Mouse (Mus musculus) adrenal gland, postnatal 36 days (tissue): ENCODE measurements around the gene Ttc30a2. TPM values are rescaled to one million over a fixed set of nuclear protein-coding genes. Genes with fewer than 3 reads are reported as not detected.

Source experiments
- DNase-seq, 2 experiments: peaks; one replicate each; pipeline ENCODE4 v3.0.0; 2021; ENCODE audit warnings: mixed read lengths in 1 of 2
- long read RNA-seq, 2 experiments: library from polyadenylated mRNA; stranded (forward); transcript quantifications; one replicate each; pipeline ENCODE4 v2.0.0; 2021; ENCODE audit warnings: borderline sequencing depth in 2 of 2
- total RNA-seq, 2 experiments: library from RNA; stranded (reverse); gene quantifications; 2 replicates each; pipeline ENCODE4 v1.2.3; 2021

The Ttc30a2 gene
- total RNA-seq, result under 1 TPM; 0.43 to 0.49 TPM
- long read RNA-seq, experiment 1, result 0 reads
- long read RNA-seq, experiment 2, result 0 reads

DNA sequence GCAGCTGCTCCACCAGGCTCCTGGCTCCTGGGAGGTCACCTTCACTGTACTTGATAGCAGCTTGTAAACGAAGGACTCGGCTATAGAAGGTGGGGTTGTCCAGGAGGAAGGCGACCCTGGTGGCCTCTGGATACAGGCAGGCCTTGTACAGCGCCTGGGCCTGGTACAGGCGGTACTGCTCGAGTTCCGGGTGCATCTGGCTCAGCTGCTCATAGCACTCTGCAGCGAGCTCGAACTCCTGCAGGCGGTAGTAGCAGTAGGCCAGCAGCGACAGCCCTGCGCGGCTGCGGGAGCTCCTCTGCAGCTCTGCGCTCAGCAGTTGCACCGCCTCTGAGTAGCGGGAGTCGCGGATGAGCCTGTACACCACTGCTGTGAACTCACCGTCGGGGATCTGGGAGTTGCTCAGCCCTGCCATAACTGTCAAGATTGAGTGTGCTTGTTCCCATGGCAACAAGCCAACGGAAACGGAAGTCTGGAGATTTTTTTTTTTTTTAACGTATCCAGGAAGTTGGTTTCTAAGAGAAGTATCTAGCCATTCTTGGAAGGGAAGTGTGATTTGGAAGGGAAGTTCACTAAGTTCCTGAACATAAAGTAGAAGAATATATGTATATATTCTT is at the start of gene Ttc30a2:
Gene Ttc30a2, minus strand, starts transcription at position 419 of the 617 bp plus-strand sequence.
- DNase-seq, result peak in 1 of 2 experiments; percentile 43

DNA sequence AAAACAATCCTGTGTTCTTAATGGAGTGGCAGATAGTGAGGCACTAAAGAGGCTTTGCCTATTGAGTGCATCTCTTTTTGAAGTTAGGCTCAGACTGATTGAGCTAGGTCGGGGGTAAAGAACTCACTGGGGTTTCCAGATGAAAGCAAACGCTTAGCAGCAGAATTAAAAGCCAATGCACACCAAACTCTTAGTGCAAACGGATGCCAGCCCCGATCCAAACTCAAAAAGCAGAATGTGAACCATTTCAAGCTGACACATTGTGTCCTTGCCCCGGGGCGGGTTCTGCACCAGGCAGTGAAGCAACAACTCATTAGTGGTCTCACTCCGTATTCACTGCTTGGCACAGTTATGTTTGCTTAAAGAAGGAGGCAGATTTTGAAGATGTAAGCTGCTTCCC is 38.9 kb upstream of the Ttc30a2 start:
- DNase-seq, result peak in 1 of 2 experiments; percentile 17

DNA sequence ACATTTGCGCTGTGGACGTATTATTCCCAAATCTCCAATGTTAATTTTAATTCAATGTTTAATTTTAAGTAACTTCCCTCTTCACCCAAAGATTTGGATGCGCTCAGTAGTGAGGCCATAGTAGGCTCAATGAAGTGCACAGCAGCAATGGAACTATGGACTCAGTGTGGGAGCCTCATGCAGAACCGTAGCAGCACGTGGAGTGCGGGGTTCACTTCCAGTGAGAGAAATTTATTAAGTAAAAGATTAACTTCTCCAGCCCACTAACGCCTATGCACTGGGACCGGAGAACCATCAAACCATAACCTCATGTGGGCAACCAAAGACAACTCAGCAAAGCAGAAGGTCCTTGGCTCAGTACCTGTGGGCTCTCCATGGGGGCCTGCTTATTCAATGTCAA is 38.2 kb upstream of the Ttc30a2 start:
- DNase-seq, result no peak

DNA sequence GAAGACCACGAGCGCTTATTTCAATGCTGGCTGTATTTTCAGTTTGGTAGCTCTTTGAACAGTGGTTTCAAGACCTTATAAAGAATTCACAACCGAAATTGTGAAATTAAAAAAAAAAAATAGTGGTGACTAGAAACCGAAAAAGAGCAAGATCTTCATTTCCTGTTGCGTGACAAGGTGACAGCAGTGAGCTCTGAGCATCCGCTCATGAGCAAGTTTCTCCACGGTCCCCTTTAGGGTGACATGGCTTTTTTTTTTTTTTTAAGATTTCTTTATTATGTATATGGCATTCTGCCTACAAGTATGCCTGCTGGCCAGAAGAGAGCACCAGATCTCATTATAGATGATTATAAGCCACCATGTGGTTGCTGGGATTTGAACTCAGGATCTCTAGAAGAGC is 37.5 kb upstream of the Ttc30a2 start:
- no peak for DNase-seq

DNA sequence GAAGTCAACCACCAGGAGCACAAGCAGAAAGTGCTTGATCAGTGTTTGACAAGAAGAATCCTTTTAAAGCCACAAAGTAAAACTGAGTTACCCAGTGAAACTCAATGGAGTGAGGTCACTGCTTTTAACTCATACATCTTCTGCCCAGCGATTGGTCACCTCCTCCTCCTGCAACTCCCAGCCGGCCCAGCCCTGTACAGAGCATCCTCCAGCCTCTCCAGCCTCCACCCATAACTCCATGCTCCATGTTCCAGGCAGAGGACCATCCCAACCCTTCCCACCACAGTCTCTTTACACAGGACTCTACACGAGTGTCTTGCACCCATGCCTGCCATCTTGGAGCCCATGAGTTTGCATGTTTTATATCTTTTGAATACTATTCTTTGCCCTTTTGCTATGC is 36.7 kb upstream of the Ttc30a2 start:
- no peak for DNase-seq

DNA sequence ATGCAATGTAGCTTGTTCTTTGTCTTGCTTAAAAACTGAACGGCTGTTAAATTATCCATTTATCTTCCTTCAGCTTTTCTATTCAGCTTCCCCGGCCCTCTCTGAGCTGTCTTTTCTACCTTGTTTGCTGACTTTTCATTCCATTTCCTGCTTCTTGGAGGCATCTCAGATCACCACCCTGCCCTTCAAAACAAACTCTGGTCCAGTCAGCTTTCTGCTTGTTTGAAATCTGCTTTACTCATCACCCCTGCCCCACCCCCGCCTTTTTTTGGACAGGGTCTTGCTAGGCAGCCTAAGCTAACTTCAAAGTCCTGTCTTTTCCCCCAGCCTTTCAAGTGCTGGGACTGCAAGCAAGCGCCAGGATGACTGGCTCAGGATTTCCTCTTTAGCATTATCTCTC is 28.2 kb upstream of the Ttc30a2 start:
- DNase-seq, result no peak

DNA sequence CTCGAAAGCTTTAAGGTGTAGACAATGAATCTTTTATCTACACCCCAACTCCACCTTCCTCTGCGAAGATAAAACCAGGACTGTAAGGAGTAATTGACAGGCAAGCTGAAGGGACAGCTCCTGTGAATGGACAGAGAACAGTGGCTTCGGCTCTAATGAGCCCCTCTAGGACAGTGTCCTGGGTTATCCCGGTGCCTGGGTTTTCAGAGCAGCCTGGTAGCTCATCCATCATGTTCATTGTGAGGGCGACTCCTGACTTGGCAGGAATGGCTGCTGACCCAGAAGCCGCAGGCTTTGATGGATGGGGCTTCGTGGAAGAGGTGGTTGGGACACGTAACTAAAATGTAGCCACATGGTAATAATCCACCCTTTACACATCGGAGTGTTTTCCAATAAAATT is 24.9 kb upstream of the Ttc30a2 start:
- DNase-seq, result no peak

DNA sequence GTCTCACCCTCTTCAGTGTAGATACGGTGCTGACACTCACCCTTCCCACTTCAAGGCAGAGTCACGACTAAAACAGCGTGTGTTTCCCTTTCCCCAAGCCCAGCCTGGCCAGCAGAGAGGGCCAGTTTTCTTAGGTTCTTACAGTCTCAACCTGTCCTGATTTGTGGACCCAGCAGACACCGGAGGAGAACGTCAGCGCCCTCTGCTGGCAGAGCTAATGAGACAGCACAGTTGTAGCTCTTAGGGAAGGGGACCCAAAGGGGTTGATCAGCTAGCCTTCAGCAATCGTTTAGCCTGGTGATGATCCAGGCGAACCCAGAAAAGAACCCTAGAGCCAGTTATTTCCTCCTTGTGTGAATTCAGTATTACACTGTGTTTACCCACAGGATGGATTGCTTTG is 23.4 kb upstream of the Ttc30a2 start:
- DNase-seq, result peak; percentile 83 to 88

DNA sequence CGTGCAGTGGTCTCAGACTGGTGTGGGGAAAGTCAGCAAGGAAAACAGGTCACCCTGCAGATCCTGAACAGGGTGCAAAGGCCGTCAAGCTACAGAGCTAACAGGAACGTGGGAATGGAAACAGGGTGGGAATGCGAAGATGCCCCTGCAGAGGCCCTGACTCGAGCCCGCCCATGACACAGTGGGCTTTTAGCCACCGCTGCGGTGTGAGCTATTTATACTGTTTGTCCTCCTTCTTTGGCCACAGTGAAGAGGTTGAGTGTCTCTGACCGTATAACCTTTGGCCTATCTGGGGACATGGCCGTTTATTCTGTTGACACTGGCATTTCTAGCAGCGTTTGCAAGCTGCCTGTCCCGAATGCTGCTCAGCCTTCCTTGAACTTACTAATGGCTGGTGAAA is 21.7 kb upstream of the Ttc30a2 start:
- peak in 1 of 2 experiments; percentile 18 for DNase-seq

DNA sequence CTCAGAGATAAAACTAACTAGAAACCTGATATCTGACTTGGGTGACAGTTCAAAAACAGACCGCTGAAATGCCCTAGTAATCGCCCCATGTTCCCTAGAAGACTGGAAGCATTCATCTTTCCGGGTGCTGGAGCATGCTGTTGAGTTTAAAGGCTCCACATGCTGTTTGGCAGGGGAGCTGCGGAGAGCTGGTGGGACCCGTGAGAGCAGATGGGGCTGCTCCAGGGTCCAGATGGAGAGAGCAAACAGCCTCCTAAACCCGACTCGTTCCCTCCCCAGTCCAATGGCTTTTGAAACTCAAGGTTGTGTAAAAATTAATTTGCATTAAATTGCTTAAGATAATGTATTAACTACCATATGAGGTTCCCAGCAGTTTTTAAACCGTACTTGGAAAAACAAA is 20.7 kb upstream of the Ttc30a2 start:
- no peak for DNase-seq

DNA sequence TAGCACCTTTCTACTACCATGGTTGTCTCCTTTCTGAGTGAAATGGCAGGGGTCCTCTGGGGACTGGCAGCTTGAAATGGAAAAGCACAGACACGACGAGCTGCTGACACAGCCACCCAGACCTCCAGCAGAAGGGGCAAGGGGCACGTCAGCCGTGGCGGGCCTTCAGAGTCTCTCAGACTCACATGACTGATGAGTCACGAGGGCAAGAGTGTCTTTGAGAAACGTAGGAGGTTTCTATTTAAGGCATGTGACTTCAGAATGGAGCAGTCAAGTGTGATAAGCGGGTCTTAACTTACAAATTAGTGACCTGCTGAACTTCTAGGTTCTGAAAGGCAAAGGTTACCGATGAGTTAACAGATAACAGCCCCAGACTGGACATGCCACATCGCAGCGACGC is 19.8 kb upstream of the Ttc30a2 start:
- DNase-seq, result peak in 1 of 2 experiments; percentile 14

DNA sequence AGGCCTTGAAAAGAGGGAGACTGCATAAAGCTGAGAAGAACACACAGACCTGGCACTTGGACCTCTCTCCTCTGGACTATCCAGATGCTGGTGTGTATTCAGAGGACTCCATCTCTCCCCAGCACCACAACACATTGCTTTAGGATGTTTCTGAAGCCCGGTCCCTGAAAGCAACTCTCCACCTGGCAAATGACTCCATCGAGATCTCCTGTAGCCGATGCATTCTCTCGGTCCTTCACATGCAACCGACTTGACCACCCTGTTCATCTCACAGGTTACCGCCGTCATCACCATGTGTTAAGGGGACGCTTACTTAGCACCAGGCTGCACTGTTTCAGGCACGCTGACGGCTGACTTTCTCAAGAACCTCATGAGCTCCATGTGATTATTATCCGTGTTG is 16.9 kb upstream of the Ttc30a2 start:
- no peak for DNase-seq

DNA sequence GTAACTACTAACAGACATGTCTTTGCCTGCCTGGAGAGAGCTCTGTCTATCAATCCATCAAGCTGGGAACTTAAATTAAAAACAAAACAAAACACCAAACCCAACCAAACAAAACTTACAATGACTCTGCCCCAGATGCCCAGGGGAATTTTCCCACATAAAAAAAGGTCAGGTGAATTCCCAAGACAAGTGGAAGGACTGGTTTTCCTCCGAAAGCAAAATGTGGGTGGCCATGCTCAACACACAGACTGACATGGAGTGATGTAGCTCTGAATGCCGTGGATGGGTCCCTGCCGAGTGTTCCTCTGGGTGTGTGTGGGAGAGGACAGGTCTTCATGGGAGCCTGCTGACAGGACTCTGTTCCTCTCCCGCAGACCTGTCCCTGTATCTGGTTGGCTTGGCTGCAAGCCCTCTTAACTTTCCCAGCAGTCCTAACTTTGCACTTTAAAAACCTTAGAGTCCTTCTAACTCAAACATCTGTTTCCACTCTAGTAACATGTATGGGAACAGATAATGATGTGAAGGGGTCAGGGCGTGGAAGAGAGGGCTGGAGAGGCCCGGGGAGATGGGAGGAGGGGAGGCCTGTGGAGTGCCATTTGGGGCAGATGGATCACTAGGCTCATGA is 13.7 kb upstream of the Ttc30a2 start:
- DNase-seq, result no peak

DNA sequence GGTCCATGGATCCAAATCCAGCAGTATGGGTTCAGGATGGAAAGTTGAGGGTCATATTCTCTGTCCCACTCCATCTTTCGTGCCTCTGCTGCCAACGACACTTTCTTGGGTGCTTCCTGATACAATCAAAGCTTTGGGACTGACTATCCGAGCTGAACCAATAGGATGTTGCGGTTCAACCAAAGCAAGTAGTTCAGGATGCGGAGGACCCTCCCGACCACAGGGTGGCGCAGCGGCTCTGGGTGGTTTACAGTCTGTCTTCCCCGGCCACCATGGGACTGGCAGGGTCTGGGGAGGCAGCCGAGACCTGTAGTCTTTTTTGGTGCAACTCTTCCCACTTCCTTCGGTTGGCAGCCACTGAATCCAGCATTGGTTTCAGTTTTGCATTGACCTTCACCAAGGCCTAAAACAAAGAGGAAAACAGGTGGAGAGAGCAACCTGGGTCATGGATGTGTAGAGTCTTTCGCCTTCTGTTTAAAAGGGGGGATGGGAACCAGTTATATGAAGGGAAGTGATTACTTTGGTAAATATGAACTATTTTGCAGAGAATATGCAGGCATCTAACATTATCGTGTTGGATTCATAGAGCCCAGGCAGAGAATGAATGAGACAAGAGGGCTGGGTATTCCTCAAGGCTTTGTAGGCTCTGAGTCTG is 13.0 kb upstream of the Ttc30a2 start:
- DNase-seq, result peak; percentile 85 to 90

DNA sequence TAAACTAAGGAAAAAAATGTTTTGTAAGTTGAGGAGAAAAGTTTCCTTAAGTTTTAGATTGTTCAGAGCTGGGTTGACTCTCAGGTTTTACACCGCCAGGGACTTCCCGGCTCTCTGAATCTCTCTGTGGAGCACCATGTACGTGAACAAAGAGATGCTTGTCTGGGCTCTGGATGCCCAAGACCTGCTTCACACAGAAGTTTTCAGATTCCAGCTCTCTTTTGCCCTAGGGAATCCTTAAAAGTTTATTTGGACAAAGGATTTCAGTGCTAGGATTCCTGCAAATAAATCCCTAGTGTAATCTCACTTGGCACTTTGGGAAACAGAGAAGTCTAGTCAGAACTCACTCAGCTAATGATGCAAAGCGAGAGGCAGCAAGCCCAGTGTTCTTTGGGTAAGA is 11.7 kb upstream of the Ttc30a2 start:
- no peak for DNase-seq

DNA sequence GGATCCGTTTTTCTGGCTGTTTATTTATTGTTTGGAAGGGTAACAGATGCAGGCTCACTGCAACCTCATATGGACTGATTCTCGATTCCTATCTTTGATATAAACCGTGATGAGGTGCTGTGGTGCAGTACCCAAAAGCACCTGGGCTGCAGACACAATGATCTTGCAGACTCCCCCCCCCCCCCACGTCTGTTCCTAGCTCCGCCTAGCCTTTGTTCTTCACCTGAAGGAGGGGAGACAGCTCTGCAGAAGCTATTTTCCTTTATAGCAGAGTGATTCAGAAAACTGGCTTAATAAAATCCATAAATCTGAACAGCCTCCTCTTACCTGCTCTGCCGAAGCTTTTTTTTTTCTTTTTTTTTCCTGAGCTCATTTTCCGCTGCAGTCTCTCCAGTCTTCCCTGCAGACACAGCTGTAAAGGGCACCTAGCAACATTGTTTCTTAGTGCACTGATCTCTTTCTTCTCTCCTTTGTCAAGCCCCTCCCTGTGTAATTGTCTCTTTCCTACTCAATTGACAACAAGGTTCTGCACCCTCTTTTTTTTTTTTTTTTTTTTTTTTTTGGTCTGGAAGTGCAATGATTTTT is 10.9 kb upstream of the Ttc30a2 start:
- DNase-seq, result no peak

DNA sequence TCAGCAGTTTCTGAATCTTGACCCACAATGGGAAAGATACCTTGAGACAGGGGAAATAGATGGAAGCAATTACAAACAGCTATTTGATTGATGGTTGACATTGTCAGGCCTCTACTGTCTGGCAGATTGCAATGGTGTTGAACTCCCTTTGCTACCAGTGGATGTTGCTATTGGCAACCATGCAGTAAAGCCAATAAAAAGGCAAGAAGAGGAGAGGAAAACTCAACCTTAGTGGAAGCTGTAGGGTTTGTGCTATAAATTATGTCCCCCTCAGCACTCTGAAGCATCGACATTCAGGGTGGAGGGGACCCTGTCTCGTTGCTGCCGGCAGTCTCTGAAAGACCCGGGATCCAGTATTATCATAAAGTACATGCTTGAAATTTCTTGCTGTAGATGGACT is 10.4 kb upstream of the Ttc30a2 start:
- DNase-seq, result no peak

DNA sequence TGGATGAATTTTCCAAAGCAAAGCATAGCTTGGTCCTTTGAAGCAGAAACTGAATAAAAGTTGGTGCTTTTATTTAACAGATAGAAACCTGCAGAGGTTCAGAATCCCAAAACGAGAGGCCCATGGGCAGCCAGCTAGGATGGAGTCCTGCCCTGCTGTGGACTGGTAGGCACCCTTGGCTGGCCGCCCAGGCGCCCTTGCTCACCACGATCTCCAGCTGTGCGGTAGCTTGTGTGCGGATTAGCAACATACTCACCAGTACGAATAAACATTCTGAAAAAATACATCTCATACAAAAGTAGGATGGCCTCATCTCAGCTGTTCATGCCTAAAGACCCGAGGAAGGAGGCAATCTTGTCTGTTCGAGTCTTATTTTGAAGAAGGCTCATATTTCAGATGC is 9.8 kb upstream of the Ttc30a2 start:
- DNase-seq, result peak in 1 of 2 experiments; percentile 24

DNA sequence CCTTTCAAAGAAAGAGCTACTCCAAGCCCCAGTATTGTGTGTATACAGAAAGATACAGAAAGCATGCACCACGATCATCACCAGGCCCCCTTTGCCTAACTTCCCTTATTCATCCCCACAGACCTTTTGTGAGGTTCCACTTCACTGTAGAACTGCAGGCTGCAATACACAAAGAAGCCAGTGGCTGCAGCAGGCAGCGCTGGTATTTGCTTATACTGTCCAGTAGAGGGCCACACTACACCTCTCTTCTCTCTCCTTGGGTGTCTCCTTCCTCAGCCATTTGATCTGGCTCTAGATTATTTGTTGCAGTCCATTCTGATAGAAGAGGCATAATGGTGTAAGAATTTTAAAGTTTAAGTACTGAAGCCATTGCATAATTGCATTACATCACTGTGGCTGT is 7.2 kb upstream of the Ttc30a2 start:
- peak; percentile 26 to 65 for DNase-seq

DNA sequence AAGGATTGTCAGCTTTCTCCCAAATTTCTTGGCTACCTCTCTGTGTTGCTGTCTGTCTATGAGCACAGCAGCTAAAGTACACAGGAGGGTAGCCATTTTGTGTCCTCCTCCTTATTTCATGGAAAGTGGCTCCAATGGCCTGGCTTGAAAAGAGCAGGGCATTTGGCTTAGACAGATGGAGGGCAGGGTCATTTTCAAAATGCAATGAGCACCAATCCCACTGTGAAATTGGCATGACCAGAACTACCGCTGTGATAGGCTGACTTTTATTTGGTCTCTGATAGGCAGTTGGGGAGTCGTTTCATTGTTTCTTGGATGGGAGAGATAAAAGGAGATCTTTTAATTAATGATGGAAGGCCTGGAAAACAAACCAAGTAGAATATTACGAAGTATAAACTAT is 5.9 kb upstream of the Ttc30a2 start:
- no peak for DNase-seq

DNA sequence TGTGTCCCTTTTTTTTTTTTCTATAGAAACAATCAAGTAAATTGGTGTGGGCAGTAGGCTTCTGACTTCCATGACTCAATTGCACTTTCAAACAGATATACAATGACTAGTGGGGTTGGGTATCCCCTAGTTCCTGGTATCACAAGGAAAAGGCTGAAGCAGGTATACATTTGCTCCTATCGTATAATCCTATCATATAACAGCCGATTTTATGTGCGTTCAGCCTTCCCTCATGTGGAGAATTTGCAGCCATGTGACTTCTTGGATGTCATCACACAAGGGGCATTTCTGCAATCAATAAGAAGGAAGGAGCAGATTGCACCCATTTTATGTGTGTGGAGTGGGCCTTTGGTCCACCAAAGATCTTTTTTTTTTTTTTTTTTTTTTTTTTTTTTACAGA is 5.1 kb upstream of the Ttc30a2 start:
- DNase-seq, result no peak

DNA sequence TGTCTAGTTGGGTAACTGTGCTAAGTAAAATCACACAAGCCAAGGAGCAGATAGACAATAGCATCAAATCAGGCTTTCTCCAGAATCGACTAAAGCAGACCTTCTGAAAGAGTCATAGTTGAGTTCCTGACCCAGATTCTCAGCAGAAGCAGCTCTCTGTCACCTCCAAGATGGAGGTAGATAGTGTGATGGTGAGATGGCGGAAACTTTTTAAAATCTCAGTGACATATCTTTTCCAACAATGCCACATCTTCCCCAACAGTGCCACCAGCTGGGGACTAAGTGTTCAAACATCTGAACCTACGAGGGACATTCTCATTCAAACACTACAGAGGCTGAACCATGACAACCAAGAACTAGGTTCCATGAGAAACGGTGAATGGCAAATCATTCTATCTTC is 4.7 kb upstream of the Ttc30a2 start:
- no peak for DNase-seq

DNA sequence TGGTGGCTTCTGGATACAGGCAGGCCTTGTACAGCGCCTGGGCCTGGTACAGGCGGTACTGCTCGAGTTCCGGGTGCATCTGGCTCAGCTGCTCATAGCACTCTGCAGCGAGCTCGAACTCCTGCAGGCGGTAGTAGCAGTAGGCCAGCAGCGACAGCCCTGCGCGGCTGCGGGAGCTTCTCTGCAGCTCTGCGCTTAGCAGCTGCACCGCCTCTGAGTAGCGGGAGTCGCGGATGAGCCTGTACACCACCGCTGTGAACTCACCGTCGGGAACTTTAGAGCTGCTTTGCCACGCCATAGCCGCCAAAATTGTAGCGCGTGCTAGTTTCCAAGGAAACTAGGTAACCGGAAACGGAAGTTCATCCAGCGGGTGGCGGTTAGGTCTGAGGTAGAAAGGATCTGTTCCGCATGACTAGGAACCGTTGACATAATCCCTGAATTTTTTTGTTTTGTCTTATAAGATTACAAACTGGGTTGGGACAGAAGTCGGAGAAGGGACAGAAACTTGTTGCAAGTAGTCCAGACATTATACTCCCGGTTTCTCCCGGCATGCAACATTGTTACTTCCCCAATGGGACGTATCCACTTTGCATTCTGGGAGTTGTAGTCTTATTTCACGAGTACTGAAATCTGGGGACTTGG is 3.6 kb upstream of the Ttc30a2 start, which contains the start of gene Ttc30a1:
Gene Ttc30a1, minus strand, starts transcription at position 528 of the 642 bp plus-strand sequence.
- DNase-seq, result peak; percentile 77 to 83
